Mouse (Mus musculus) embryonic facial prominence, embryonic 15.5 days (tissue): ENCODE measurements around the gene 1700109H08Rik. TPM values are rescaled to one million over a fixed set of nuclear protein-coding genes. Genes with fewer than 3 reads are reported as not detected.

Experiments
- polyA plus RNA-seq: library from polyadenylated mRNA; unstranded; fragments of >200 nt; fragmentation: Nextera tagmentation; extraction: Ambion mirVana; gene quantifications from 2 replicates; pipeline ENCODE4 v1.2.1, GENCODE M21; 2015

1700109H08Rik gene
- polyA plus RNA-seq, 1 experiment from 2014 or later = 2.3 TPM

Other genes starting within 250 kb of the 1700109H08Rik start
- gene Cdk6, start 230.1 kb upstream of the 1700109H08Rik start, polyA plus RNA-seq = 33.3 and 36.0 TPM in 2 replicates
- 24.7 and 26.9 TPM in 2 replicates for gene Fam133b, start 27.7 kb upstream of the 1700109H08Rik start, polyA plus RNA-seq
- 15.9 and 17.3 TPM in 2 replicates for gene Pex1, start 24.5 kb downstream of the 1700109H08Rik start, polyA plus RNA-seq
- 11.9 and 13.0 TPM in 2 replicates for gene Rbm48, start 25.0 kb downstream of the 1700109H08Rik start, polyA plus RNA-seq
- not detected in 2 replicates for gene Tmbim7, start 79.6 kb downstream of the 1700109H08Rik start, polyA plus RNA-seq
- 51.2 and 56.6 TPM in 2 replicates for gene Gatad1, start 85.6 kb downstream of the 1700109H08Rik start, polyA plus RNA-seq
- gene Ankib1, start 231.4 kb downstream of the 1700109H08Rik start, polyA plus RNA-seq = 9.0 and 10.9 TPM in 2 replicates
- 41.5 and 43.3 TPM in 2 replicates for gene Krit1, start 231.6 kb downstream of the 1700109H08Rik start, polyA plus RNA-seq